Mouse (Mus musculus) left cerebral cortex, adult 8-10 months (tissue): ENCODE results near the gene Gfy. TPM values are rescaled to one million over a fixed set of nuclear protein-coding genes. Genes with fewer than 3 reads are reported as not detected.
"Not testable (repeated sequence)": the region's sequence is repeated elsewhere in the genome, so short reads cannot be mapped to it uniquely, and the experiment has no call there.

Source experiments
- DNase-seq, 2 experiments: peaks; one replicate each; pipeline ENCODE4 v3.0.0; 2022; ENCODE audit warnings: low spot score in 2 of 2
- total RNA-seq, 4 experiments: library from RNA; stranded (reverse); gene quantifications; 2 replicates each; pipeline ENCODE4 v1.2.4; 2022

The Gfy gene
- total RNA-seq, 4 experiments from 2014 or later = 0.34 TPM; not detected in 3

DNA sequence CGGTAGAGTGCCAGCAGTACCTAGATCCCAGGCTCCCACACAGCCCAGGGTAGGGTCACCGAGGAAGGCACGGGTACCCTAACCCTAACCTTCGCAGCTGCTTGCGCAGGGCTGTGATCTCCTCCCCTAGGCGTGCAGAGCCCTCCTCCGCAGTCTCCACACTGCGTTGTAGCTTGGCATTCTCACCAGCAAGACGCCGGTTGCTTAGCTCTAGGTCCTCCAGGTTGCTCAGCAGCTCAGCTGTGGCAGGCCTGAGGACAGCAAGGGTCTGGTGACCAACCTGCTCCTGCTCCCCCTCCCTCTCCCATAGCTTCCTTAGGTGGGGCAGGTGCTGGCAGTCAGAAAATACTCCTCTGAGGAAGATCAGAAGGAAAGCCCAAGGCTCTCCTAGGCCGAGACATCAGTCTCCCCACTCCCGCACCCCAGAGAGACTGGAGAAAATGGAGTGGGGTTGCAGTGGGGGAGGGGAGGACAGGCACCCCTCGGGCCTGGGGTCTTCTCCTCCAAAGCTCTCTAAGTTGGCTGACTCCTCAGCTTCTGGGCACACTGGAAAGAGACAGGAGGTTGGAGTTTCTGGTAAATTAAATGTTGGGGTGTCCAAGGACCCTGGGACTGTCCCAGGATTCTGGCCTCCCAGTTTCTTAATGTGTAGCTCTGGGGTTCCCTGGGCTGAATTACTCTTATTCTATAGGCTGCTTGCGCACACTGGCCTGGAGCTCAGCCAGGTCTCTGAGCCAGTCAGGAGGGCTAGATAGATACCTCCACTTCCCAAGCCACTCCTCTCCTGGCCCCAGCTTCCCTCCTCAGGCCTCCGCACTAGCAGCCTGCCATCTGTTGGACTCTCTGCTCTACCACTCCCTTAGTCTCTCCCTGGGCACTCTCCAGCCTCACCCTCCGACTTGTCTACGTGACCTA is 14.8 kb upstream of the Gfy start:
- DNase-seq = no peak

DNA sequence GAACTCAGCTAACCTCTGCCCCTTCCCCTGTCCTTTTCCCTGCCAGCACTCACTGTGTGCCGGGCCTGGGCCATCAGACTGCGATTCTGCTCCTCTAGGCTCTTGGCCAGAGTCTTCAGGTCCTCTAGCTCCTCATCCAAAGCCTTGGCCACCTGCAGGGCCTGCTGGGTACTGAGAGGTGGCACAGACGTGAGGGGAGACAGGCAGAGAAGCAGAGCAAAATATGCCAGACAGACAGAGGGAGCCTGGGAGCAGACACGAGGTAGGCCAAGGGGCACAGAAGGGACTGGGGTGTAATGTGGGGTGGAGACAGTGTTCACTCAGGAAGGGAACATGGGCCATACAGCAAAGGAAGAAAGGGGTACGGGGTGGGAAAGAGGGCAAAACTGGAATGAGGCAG is 14.0 kb upstream of the Gfy start:
- no peak for DNase-seq

- DNase-seq = no peak
Measured at GRCm38 (mm10) chr7:45192585-45193310, 13.4 kb upstream of the Gfy start.

GRCm38 (mm10) chr7:45191803-45192363 is 12.5 kb upstream of the Gfy start:
- DNase-seq = no peak

- DNase-seq = no peak
Measured at GRCm38 (mm10) chr7:45191161-45191560, 11.8 kb upstream of the Gfy start.

- no peak for DNase-seq
Measured at GRCm38 (mm10) chr7:45190186-45190585, 10.8 kb upstream of the Gfy start.

- DNase-seq = peak in 1 of 2 experiments; percentile 75
Measured at GRCm38 (mm10) chr7:45189600-45189999, 10.2 kb upstream of the Gfy start.

- DNase-seq = no peak
Measured at GRCm38 (mm10) chr7:45185921-45186320, 6.6 kb upstream of the Gfy start.

DNA sequence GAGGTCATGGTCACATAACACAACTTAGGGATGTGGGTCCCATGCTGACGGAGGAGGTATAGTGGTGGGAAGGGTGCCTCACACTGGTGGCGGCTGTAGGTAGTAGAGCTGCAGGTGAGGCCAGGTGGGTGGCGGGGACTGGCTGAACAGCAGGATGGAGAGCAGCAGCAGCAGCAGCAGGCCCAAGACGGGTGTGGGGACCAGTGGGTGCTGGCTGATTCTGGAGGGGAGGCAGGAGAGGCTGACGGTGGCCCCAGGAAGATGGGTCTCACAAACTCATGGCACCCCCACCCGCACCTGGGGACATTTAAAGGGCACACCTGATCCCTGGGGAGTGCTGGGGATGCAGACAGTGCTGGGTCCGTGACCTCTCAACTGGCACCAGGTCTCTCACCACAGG is 4.3 kb upstream of the Gfy start:
- no peak for DNase-seq

- no peak for DNase-seq
Measured at GRCm38 (mm10) chr7:45182606-45183005, 3.2 kb upstream of the Gfy start.

GRCm38 (mm10) chr7:45182199-45182601 is 2.8 kb upstream of the Gfy start:
- DNase-seq = peak; percentile 70 to 86

DNA sequence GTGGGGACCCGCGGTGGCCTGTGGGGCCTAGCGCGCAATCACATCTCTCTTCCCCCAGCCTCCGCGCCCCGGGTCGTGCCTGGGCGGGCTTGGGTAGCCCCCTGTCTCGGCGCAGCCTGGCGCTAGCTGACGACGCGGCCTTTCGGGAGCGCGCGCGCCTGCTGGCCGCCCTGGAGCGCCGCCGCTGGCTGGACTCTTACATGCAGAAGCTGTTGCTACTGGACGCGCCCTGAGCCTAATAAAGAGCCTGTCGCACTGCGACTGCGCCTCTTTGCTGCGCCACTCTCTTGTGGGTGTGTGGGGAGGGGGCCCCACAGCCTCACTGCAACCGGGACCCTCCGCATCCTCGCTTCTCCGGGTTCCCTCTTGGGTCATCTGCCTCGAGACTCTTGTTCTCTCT is 2.2 kb upstream of the Gfy start:
- DNase-seq = no peak

DNA sequence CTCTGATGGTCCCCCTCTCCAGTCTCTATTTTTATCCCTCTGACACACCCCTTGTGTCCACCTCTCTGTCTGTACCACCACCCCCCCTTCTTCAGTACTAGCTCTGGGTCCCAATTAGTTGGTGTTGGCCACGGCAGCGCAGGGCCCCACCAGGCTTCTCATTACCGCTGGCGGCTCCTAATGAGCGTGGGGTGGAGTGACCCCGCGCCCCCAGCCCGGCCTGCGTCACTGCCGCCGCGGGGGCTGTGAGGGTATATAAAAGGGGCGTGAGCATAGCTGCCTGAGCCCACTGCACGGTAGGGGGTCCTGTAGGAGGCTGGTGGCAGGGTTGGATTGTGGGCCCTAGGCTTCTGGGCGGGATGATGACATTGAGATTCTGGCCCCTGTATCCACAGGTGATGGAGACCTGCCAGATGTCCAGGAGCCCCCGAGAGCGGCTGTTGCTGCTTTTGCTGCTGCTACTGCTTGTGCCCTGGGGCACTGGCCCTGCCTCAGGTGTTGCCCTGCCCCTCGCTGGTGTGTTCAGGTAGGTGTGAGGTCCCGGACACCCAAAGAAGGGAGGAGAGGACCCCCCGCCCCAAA is 1.6 kb upstream of the Gfy start, which contains the start of gene Pth2:
Pth2 (plus strand) TSS at position 100 of the 582 bp plus-strand sequence.
- no peak for DNase-seq

- DNase-seq = no peak
Measured at GRCm38 (mm10) chr7:45178550-45178949, 819 bp downstream of the Gfy start.

DNA sequence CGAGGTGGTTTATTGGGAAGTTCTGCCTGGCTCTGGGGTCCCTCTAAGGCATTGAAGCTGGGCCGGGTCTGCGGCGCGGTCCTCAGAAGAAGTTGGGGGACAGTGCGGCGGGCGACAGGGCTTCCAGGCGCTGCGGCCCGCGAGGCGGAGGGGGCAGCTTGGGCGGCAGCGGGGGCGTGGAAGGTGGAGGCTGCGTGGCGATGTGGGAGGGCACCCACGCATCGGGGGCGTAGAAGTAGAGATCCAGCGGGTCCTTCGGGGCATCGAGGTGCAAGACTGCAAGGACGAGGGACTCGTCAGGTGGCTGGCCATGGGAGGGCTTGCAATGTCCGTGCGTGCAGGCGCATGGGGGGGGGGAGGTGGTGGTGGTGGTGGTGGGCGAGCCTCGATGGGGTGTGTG is 3.0 kb downstream of the Gfy start:
- DNase-seq = no peak

DNA sequence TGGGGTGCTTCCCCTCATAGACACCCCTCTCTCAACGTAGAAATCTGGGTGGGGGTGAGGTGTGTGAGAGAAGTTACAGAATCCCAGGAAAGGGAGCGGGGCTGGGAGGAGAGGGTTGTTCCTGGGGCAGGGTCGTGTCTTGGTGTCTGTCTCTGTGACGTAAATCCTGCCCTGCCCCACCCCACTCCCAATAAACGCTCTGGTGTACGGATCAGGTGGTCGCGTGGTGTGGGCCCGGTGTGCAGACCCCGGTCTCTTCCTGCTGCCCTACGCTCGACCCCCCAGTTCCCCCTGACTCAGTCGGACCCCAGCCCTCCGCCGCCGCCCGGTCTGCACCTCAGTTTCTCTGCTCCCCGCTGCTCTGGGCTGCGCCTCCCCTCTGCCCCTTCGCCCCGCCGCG is 3.4 kb downstream of the Gfy start:
- DNase-seq = no peak

DNA sequence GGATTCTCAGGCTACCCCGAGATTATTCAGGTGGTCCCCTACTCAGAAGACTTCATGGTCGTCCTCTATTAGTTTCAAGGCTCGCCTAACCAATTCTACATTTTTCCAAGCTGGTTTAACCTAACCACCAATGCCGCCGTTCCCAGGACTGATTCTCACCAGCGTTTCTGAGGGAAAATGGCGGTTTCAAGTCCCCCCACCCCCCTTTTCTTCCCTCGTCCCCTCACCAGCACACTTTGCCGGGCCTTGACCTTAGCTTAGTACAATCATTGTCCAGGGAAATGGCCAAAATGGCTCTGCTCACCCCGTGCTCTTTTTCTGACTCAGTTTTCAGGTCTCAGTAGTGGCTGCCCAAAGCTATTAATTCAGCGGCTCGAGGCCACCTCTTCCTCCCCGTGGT is 4.0 kb downstream of the Gfy start:
- DNase-seq = no peak

- no peak for DNase-seq
Measured at GRCm38 (mm10) chr7:45174567-45175280, 4.6 kb downstream of the Gfy start.

- DNase-seq = not testable (repeated sequence)
Measured at GRCm38 (mm10) chr7:45173772-45174171, 5.6 kb downstream of the Gfy start.

- DNase-seq = no peak
Measured at GRCm38 (mm10) chr7:45172974-45173373, 6.4 kb downstream of the Gfy start.

- DNase-seq = peak in 1 of 2 experiments; percentile 73
Measured at GRCm38 (mm10) chr7:45169495-45169894, 9.9 kb downstream of the Gfy start.
